Mouse (Mus musculus) liver, embryonic 14.5 days (tissue): Measurements from ENCODE around the gene Tacr2. TPM values are rescaled to one million over a fixed set of nuclear protein-coding genes. Genes with fewer than 3 reads are reported as not detected.

Experiments
- ATAC-seq: fragments of 200-750 bp; cut with Nextera tagmentation; 2 replicates; pipeline ENCODE4 v1.8.0; 2017; ENCODE audit warnings: moderate number of reproducible peaks, mild to moderate bottlenecking, moderate library complexity; ENCODE audit not compliant: insufficient read depth
- DNase-seq, 3 experiments: peaks; one replicate each; pipeline ENCODE4 v3.0.0-alpha.2; 2012 to 2013; ENCODE audit warnings: low read depth in 3 of 3, low spot score in 3 of 3
- H3K27ac ChIP-seq: fragments of 300-500 bp; sonication (generic); 2 replicates; pipeline ENCODE4 v1.5.1; 2014; ENCODE audit warnings: moderate library complexity, mild to moderate bottlenecking, control low read depth, inconsistent platforms
- H3K27me3 ChIP-seq: fragments of 300-500 bp; sonication (generic); 2 replicates; pipeline ENCODE4 v1.6.1; 2014; ENCODE audit warnings: mild to moderate bottlenecking, low read length, moderate library complexity; ENCODE audit not compliant: control insufficient read depth, insufficient read depth
- H3K36me3 ChIP-seq: fragments of 300-500 bp; sonication (generic); replicated peaks from 2 replicates; pipeline ENCODE4 v1.6.1; 2014; ENCODE audit warnings: low read depth; ENCODE audit not compliant: control insufficient read depth, insufficient read depth
- H3K4me1 ChIP-seq, 2 experiments: fragments of 200-500 bp in 1 of 2; fragments of 300-500 bp in 1 of 2; sonication (generic) in 1 of 2; replicated peaks; 2 replicates each; pipeline ENCODE4 v1.6.1; 2012 to 2014; ENCODE audit warnings: antibody characterized with exemption in 1 of 2, inconsistent platforms in 1 of 2, low read length in 1 of 2; ENCODE audit not compliant: control insufficient read depth in 2 of 2, insufficient read depth in 2 of 2
- H3K4me2 ChIP-seq: fragments of 300-500 bp; sonication (generic); 2 replicates; pipeline ENCODE4 v1.6.1; 2014; ENCODE audit warnings: low read depth, mild to moderate bottlenecking, control low read depth, moderate library complexity
- H3K4me3 ChIP-seq, 2 experiments: fragments of 200-500 bp in 1 of 2; fragments of 300-500 bp in 1 of 2; sonication (generic) in 1 of 2; 2 replicates each; pipeline ENCODE4 v1.5.1; 2012 to 2014; ENCODE audit warnings: low read depth in 2 of 2, low read length in 2 of 2, mild to moderate bottlenecking in 2 of 2, control low read depth in 1 of 2, inconsistent platforms in 1 of 2, moderate library complexity in 1 of 2; ENCODE audit not compliant: insufficient read depth in 1 of 2
- H3K9ac ChIP-seq: fragments of 300-500 bp; sonication (generic); replicated peaks from 2 replicates; pipeline ENCODE4 v1.6.1; 2014; ENCODE audit warnings: mild to moderate bottlenecking, control low read depth, moderate library complexity
- H3K9me3 ChIP-seq: fragments of 300-500 bp; sonication (generic); 2 replicates; pipeline ENCODE4 v1.6.1; 2016; ENCODE audit warnings: low read length, mixed read lengths; ENCODE audit not compliant: control insufficient read depth
- CTCF ChIP-seq: IDR thresholded peaks from 2 replicates; pipeline ENCODE4 v1.5.1; 2016; ENCODE audit warnings: antibody characterized with exemption, low read depth, control low read depth
- EP300 ChIP-seq: IDR thresholded peaks from 2 replicates; pipeline ENCODE4 v1.6.1; 2016; ENCODE audit warnings: antibody characterized with exemption, low read depth
- WGBS: fragments of 180-500 bp; shearing (Covaris S2); extraction: QIAGEN DNeasy Blood & Tissue Kit; methylation state at CpG from one replicate; pipeline ENCODE4 v1.1.7; 2014; ENCODE audit not compliant: insufficient replicate concordance; 5-methylcytosine and 5-hydroxymethylcytosine counted together
- polyA plus RNA-seq, 2 experiments: library from polyadenylated mRNA; depleted of rRNA in 1 of 2; stranded (reverse) in 1 of 2; unstranded in 1 of 2; fragments of >200 nt; fragmentation: Nextera tagmentation in 1 of 2; extraction: Ambion mirVana in 1 of 2; gene quantifications; 2 replicates each; pipeline versions ENCODE4 v1.2.1 to v1.2.3; 2012 to 2014

The Tacr2 gene
- polyA plus RNA-seq, 2 experiments = not detected

DNA sequence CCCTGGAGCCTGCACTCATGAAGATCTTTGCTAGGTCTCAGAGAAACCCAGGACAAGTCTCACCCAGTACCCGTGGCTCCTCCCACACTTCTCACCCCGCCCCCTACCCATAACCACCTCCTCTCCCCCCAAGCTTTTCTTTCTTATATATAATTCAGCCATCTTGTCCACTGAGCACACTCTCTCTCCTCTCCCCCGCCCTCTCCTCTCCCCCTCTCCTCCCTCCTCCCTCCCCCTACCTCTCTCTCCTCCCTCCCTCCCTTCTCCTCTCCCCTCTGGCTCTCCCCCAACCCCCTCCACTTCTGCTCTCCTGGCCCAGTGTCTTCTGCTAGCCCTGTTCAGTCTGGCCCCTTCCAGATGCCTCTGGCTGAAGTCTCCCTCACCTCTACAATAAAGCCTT lies 26.8 kb downstream of the Tacr2 start:
- H3K4me1 ChIP-seq = no peaks in the 10 kb centered on the region
- H3K4me3 ChIP-seq = no peak overlapping the region
- H3K27ac ChIP-seq = no peak overlapping the region
- DNase-seq = no peak
- TF ChIP-seq EP300 = no peak
- TF ChIP-seq CTCF = no peak
- no peak overlapping the region for H3K9ac ChIP-seq
- peaks cover 78% of the 10 kb centered on the region for H3K36me3 ChIP-seq
- 64% methylated on average over 3 of the region's 3 CpGs for WGBS
- no peaks in the 10 kb centered on the region for H3K27me3 ChIP-seq
- H3K4me2 ChIP-seq = no peak overlapping the region
- ATAC-seq = no peak
- H3K9me3 ChIP-seq = no peaks in the 10 kb centered on the region

DNA sequence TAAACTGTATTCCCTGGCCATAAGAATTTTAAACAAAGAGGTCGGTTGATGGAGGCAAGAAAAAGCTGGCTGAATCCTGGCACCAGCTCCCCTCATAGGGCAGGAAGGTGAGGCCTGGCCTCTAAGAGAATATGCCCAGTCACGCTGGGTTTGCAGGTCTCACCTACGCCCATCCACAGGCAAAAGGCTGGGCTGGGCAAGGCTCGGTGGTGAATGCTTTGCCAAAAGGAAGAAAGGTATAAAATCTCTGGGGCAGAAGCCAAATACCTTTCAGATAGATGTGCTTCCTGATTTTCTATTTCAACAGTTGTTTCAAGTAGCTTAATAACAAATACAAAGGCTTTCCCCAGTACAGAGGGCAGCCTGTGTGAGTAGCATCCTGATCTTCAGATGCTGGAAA lies 27.4 kb downstream of the Tacr2 start:
- TF ChIP-seq CTCF (no peak), EP300 (no peak)
- H3K4me3 ChIP-seq = no peak overlapping the region
- no peak overlapping the region for H3K9ac ChIP-seq
- peaks cover 78% of the 10 kb centered on the region for H3K36me3 ChIP-seq
- WGBS = 79% methylated on average over 4 of the region's 4 CpGs
- no peaks in the 10 kb centered on the region for H3K27me3 ChIP-seq
- no peaks in the 10 kb centered on the region for H3K9me3 ChIP-seq
- no peak overlapping the region for H3K27ac ChIP-seq
- no peak overlapping the region for H3K4me2 ChIP-seq
- ATAC-seq = no peak
- H3K4me1 ChIP-seq = no peaks in the 10 kb centered on the region
- DNase-seq = no peak

DNA sequence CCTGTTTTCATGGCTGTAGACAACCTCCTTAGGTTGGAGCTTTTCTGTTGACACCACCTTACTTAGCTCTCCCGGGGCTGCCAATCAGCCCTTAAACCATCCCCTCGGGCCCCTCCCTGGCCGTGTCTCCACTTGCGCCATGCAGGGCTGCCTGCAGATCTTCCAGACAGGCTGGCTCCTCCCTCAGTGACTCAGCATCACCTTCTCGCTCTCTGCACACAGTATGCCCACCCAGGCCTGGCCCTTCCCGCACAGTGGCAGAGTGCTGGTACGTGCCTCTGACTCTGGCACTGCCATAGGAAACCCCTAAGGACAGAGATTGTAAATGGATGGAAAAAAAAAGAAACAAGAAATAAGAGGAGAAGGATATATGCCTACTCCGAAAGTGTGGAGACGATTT lies 30.5 kb downstream of the Tacr2 start:
- no peaks in the 10 kb centered on the region for H3K9me3 ChIP-seq
- H3K4me2 ChIP-seq = no peak overlapping the region
- WGBS = 60% methylated on average over 9 of the region's 9 CpGs
- H3K27ac ChIP-seq = no peak overlapping the region
- ATAC-seq (0 out of 2 replicates have a peak, but pooled peaks have one; percentile 35), DNase-seq (no peak)
- peaks cover 87% of the 10 kb centered on the region for H3K36me3 ChIP-seq
- no peak overlapping the region for H3K4me3 ChIP-seq
- no peak overlapping the region for H3K9ac ChIP-seq
- TF ChIP-seq EP300 (no peak), CTCF (no peak)
- H3K27me3 ChIP-seq = no peaks in the 10 kb centered on the region
- H3K4me1 ChIP-seq = no peaks in the 10 kb centered on the region

DNA sequence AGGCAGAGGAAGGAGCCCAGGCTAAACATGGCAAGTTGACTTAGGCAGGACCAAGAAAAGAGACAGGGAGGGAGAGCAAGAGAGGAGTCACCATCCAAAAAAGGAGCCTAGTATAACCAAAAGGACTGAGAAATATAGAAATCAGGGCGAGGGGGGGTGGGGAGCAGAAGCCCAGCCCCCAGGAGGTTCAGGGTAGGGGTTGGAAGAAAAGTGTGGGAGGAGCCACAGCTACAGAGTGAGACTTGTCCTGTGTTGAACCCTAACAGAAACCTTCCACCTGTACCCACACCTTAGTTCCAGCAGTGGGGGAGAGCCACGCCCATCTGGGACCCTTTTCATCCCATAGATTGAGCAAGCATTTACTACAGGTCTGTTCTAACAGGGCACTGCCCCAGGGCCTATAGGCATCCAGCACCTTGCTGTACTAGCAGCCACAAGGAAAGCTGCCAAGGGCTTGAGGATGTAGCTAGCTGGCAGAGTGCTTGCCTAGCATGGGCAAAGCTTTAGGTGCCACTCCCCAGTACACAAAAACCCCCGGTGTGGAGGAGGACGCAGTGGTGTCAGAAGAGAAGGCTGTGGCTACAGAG lies 31.1 kb downstream of the Tacr2 start:
- no peaks in the 10 kb centered on the region for H3K4me1 ChIP-seq
- no peak overlapping the region for H3K4me2 ChIP-seq
- H3K9ac ChIP-seq = no peak overlapping the region
- H3K36me3 ChIP-seq = peaks cover 86% of the 10 kb centered on the region
- H3K9me3 ChIP-seq = no peaks in the 10 kb centered on the region
- H3K27ac ChIP-seq = no peak overlapping the region
- TF ChIP-seq CTCF (no peak), EP300 (no peak)
- DNase-seq = no peak
- no peak overlapping the region for H3K4me3 ChIP-seq
- WGBS = 78% methylated on average over 4 of the region's 4 CpGs
- H3K27me3 ChIP-seq = no peaks in the 10 kb centered on the region
- no peak for ATAC-seq

DNA sequence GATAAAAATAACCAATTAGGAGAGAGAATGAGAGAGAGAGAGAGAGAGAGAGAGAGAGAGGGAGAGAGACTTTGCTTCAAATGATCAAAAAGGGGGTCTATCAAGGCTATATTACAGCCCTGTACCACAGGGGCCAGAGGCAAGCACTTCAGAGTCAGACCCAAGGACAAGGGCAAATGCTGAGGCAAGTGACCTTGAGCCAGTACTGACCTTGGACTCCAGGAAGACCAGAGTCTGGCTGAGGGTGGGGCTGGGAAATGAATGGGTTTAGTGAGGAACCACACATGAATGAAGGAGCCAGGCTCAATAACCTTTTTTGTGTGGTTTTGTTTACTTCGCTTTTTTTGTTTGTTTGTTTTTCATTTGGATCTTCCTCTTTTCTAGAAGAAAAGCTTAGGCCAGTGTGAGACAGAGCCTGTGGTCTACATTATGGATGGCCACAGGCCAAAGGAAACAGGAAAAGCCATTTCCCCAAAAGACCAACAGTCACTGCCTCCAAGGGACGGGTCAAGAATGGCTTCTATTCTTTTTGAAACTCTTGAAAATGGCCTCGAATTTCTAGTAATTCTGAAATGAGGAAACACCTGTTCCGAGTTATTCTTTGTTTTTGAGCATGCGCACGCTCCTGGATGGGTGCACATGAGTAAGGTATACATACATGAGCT lies 35.4 kb downstream of the Tacr2 start:
- H3K4me1 ChIP-seq = no peaks in the 10 kb centered on the region
- 67% methylated on average over 6 of the region's 6 CpGs for WGBS
- no peaks in the 10 kb centered on the region for H3K27me3 ChIP-seq
- no peak overlapping the region for H3K27ac ChIP-seq
- ATAC-seq = no peak
- H3K36me3 ChIP-seq = peaks cover 91% of the 10 kb centered on the region
- no peak for DNase-seq
- no peak overlapping the region for H3K4me3 ChIP-seq
- no peak for TF ChIP-seq CTCF
- TF ChIP-seq EP300 = no peak
- H3K9ac ChIP-seq = no peak overlapping the region
- no peaks in the 10 kb centered on the region for H3K9me3 ChIP-seq
- no peak overlapping the region for H3K4me2 ChIP-seq
